18 mouse cellular contexts compared by ENCODE assay signal in genomic region chr6:97290687-97291086, GRCm38 (mm10). TPM values are rescaled to one million over a fixed set of nuclear protein-coding genes. Genes with fewer than 3 reads are reported as not detected.
A peak's percentile ranks its signal among the peaks of the same experiment; 100 is the strongest.
DNase-seq lines count a peak whose midpoint lies in the region; ATAC-seq and TF ChIP-seq lines count a peak whose summit lies in the region.
"Had no signal": no experiment of that assay in that cellular context is flagged by ENCODE, and none has a peak within 500 bp of the region (broad histone marks: within the 10 kb centered on the region; RNA-seq: fewer than 3 reads in every experiment).

No protein-coding gene starts in this region.

- H3K9me3 ChIP-seq in forebrain, embryonic 11.5 days (ENCODE audit: control insufficient read depth, low read length): no peaks in the 10 kb centered on the region
- H3K9me3 ChIP-seq in forebrain, postnatal 0 days (ENCODE audit: low read length): no peaks in the 10 kb centered on the region
- H3K9me3 ChIP-seq in heart, postnatal 0 days (replicated peaks; ENCODE audit: control insufficient read depth, low read length): no peaks in the 10 kb centered on the region
- H3K9me3 ChIP-seq in lung, embryonic 14.5 days (ENCODE audit: low read depth, low read length): no peaks in the 10 kb centered on the region
- H3K9me3 ChIP-seq: midbrain, embryonic 12.5 days; neural tube, embryonic 15.5 days had no signal

- H3K27me3 ChIP-seq in forebrain, embryonic 11.5 days (ENCODE audit: control insufficient read depth, insufficient read depth, low read length): no peaks in the 10 kb centered on the region
- H3K27me3 ChIP-seq in forebrain, postnatal 0 days (ENCODE audit: insufficient read depth, low read length): no peaks in the 10 kb centered on the region
- no peaks in the 10 kb centered on the region for H3K27me3 ChIP-seq in heart, postnatal 0 days (ENCODE audit: control insufficient read depth, insufficient read depth, low read length)
- H3K27me3 ChIP-seq in lung, embryonic 14.5 days (ENCODE audit: insufficient read depth, low read length): no peaks in the 10 kb centered on the region
- H3K27me3 ChIP-seq: midbrain, embryonic 12.5 days; neural tube, embryonic 15.5 days had no signal

- H3K36me3 ChIP-seq in forebrain, embryonic 11.5 days (ENCODE audit: control insufficient read depth, insufficient read depth, low read length): peaks cover 7% of the 10 kb centered on the region; the same call in 1 of the 2 replicates
- H3K36me3 ChIP-seq in forebrain, postnatal 0 days (ENCODE audit: insufficient read depth): peaks cover 35% of the 10 kb centered on the region
- H3K36me3 ChIP-seq in heart, postnatal 0 days (replicated peaks; ENCODE audit: control insufficient read depth, insufficient read depth, low read length): peaks cover 32% of the 10 kb centered on the region
- peaks cover 31% of the 10 kb centered on the region for H3K36me3 ChIP-seq in lung, embryonic 14.5 days (ENCODE audit: insufficient read depth)

- intact Hi-C loops in heart, postnatal 25 days (cut with DNase I): no loop called here

- 0 out of 2 replicates have a peak, but pooled peaks have one; percentile 49 for ATAC-seq in forebrain, embryonic 11.5 days (replicated peaks; ENCODE audit: low FRiP score)
- no peak for ATAC-seq in forebrain, postnatal 0 days
- ATAC-seq in heart, postnatal 0 days (ENCODE audit: insufficient read depth, low read depth): 0 out of 2 replicates have a peak, but pooled peaks have one; percentile 55
- ATAC-seq in lung, embryonic 14.5 days (ENCODE audit: insufficient read depth): no peak
- ATAC-seq in megakaryocyte progenitor cell, adult 5-6 weeks (replicated peaks; ENCODE audit: poor library complexity): no peak

- 38% methylated on average over 3 of the region's 3 CpGs for WGBS in forebrain, embryonic 11.5 days
- WGBS in forebrain, postnatal 0 days: 18% methylated on average over 3 of the region's 3 CpGs
- 53% methylated on average over 3 of the region's 3 CpGs for WGBS in heart, postnatal 0 days
- WGBS in lung, embryonic 14.5 days: 33% methylated on average over 3 of the region's 3 CpGs

- no peak for DNase-seq in forebrain, embryonic 11.5 days (ENCODE audit: low spot score)
- no peak for DNase-seq in forebrain, postnatal 0 days
- no peak for DNase-seq in heart, postnatal 0 days (ENCODE audit: low spot score)
- DNase-seq in heart, postnatal 25 days (ENCODE audit: low spot score): no peak
- DNase-seq in lung, embryonic 14.5 days: no peak
- no peak for DNase-seq in lung, postnatal 36 days
- DNase-seq in right cerebral cortex, postnatal 10 days (ENCODE audit: low spot score in 2 of 2): no peak
- DNase-seq: adrenal gland, postnatal 25 days; gastrocnemius, postnatal 10 days; kidney, adult 8-10 months; lung, postnatal 4 days; thymus, postnatal 25 days had no signal

- H3K9ac ChIP-seq in forebrain, embryonic 11.5 days (ENCODE audit: low read length): no peak overlapping the region
- no peak overlapping the region for H3K9ac ChIP-seq in forebrain, postnatal 0 days
- no peak overlapping the region for H3K9ac ChIP-seq in heart, postnatal 0 days (replicated peaks; ENCODE audit: low read depth, low read length)
- no peak overlapping the region for H3K9ac ChIP-seq in lung, embryonic 14.5 days
- H3K9ac ChIP-seq: liver, embryonic 14.5 days; midbrain, embryonic 12.5 days; neural tube, embryonic 15.5 days had no signal

- H3K27ac ChIP-seq in forebrain, embryonic 11.5 days (ENCODE audit: low read depth, low read length): no peak overlapping the region; the same call in 1 of the 2 replicates
- no peak overlapping the region for H3K27ac ChIP-seq in forebrain, postnatal 0 days (ENCODE audit: low read depth, low read length)
- peak overlapping the region; percentile 62 for H3K27ac ChIP-seq in heart, postnatal 0 days (ENCODE audit: low read depth)
- peak overlapping the region; percentile 5; the same call in 1 of the 2 replicates for H3K27ac ChIP-seq in lung, embryonic 14.5 days (ENCODE audit: low read depth)
- H3K27ac ChIP-seq: liver, embryonic 14.5 days; midbrain, embryonic 12.5 days; neural tube, embryonic 15.5 days had no signal

- H3K4me2 ChIP-seq in forebrain, embryonic 11.5 days (ENCODE audit: low read depth, low read length, severe bottlenecking): no peak overlapping the region
- no peak overlapping the region for H3K4me2 ChIP-seq in forebrain, postnatal 0 days (ENCODE audit: low read depth)
- H3K4me2 ChIP-seq in heart, postnatal 0 days (ENCODE audit: low read depth, low read length): 0 out of 2 replicates have a peak overlapping the region, but pooled peaks have one; percentile 22
- no peak overlapping the region for H3K4me2 ChIP-seq in lung, embryonic 14.5 days
- H3K4me2 ChIP-seq: midbrain, embryonic 12.5 days; neural tube, embryonic 15.5 days had no signal

- peaks cover 5% of the 10 kb centered on the region; the same call in 1 of the 2 replicates for H3K4me1 ChIP-seq in forebrain, embryonic 11.5 days (replicated peaks; ENCODE audit: control insufficient read depth, insufficient read depth, low read length)
- H3K4me1 ChIP-seq in forebrain, postnatal 0 days (ENCODE audit: insufficient read depth): peaks cover 8% of the 10 kb centered on the region; the same call in 1 of the 2 replicates
- H3K4me1 ChIP-seq in heart, postnatal 0 days (ENCODE audit: control insufficient read depth, insufficient read depth): peaks cover 21% of the 10 kb centered on the region
- no peaks in the 10 kb centered on the region; the same call in 1 of the 2 replicates for H3K4me1 ChIP-seq in lung, embryonic 14.5 days (ENCODE audit: insufficient read depth)
- H3K4me1 ChIP-seq: neural tube, embryonic 15.5 days had no signal

- H3K4me3 ChIP-seq in forebrain, embryonic 11.5 days (ENCODE audit: low read depth, low read length): no peak overlapping the region
- no peak overlapping the region for H3K4me3 ChIP-seq in forebrain, postnatal 0 days (ENCODE audit: low read depth, low read length)
- H3K4me3 ChIP-seq in heart, postnatal 0 days (ENCODE audit: low read depth, low read length): no peak overlapping the region
- H3K4me3 ChIP-seq in lung, embryonic 14.5 days (ENCODE audit: low read depth, low read length): no peak overlapping the region
- H3K4me3 ChIP-seq: midbrain, embryonic 12.5 days; neural tube, embryonic 15.5 days had no signal

- TF ChIP-seq CTCF in forebrain, postnatal 0 days (IDR thresholded peaks at IDR 0.05; ENCODE audit: low read depth): no peak
- no peak for TF ChIP-seq CTCF in heart, postnatal 0 days (IDR thresholded peaks at IDR 0.05; ENCODE audit: low read depth)
- no peak for TF ChIP-seq CTCF in lung, embryonic 14.5 days (IDR thresholded peaks at IDR 0.05; ENCODE audit: low read depth)

- TF ChIP-seq EP300 in heart, postnatal 0 days (IDR thresholded peaks at IDR 0.05; ENCODE audit: low read depth): no peak

RNA-seq across cellular contexts. Expression of gene Lmod3, which starts 38.1 kb away (rescaled TPM):
- not detected in 2 replicates for polyA plus RNA-seq in forebrain, embryonic 11.5 days (2014; fragmentation: Nextera tagmentation; extraction: Ambion mirVana)
- total RNA-seq in forebrain, postnatal 0 days (2014; rRNA removed): 0.05 and 0.46 TPM in 2 replicates
- 0.08 and 0.11 TPM in 2 replicates for polyA plus RNA-seq in forebrain, postnatal 0 days (2015; fragmentation: Nextera tagmentation; extraction: Ambion mirVana)
- total RNA-seq in heart, postnatal 0 days (2014; rRNA removed; ENCODE audit: low replicate concordance): 6.4 and 8.9 TPM in 2 replicates
- 34.5 and 39.1 TPM in 2 replicates for polyA plus RNA-seq in heart, postnatal 0 days (2015; fragmentation: Nextera tagmentation; extraction: Ambion mirVana)
- 10 to 100 TPM; 62.9 to 66.5 TPM for total RNA-seq in heart, postnatal 25 days (2021)
- polyA plus RNA-seq in lung, embryonic 14.5 days (2014; fragmentation: Nextera tagmentation; extraction: Ambion mirVana): 0.11 and 0.35 TPM in 2 replicates
- total RNA-seq in megakaryocyte progenitor cell, adult 5-6 weeks (2015): not detected in 2 replicates
- total RNA-seq in megakaryocyte progenitor cell, adult 5-6 weeks (2017): not detected in 2 replicates
- total RNA-seq: adrenal gland, postnatal 25 days had no signal
- polyA plus RNA-seq: liver, embryonic 14.5 days; midbrain, embryonic 12.5 days; small intestine, adult 2 months; stomach, embryonic 14.5 days had no signal

Comparison
In these comparisons a context has a peak if more than half of its experiments do, and no peak if none do; other contexts are left out.
1. ATAC-seq: peak in forebrain, embryonic 11.5 days (single experiment) and heart, postnatal 0 days (single experiment); none in forebrain, postnatal 0 days (single experiment), lung, embryonic 14.5 days (single experiment) and megakaryocyte progenitor cell, adult 5-6 weeks (single experiment).
2. H3K27ac ChIP-seq: peak in heart, postnatal 0 days (single experiment) and lung, embryonic 14.5 days (single experiment); none in forebrain, embryonic 11.5 days (single experiment) and forebrain, postnatal 0 days (single experiment).